Mouse (Mus musculus) lung, embryonic 15.5 days (tissue): ENCODE results near the gene Pla2g12b. TPM values are rescaled to one million over a fixed set of nuclear protein-coding genes. Genes with fewer than 3 reads are reported as not detected.

Experiments used
- ATAC-seq: fragments of 200-750 bp; cut with Nextera tagmentation; 2 replicates; pipeline ENCODE4 v1.8.0; 2017; ENCODE audit warnings: moderate number of reproducible peaks, borderline replicate concordance; ENCODE audit not compliant: low FRiP score, low TSS enrichment; ENCODE audit errors: extremely low read depth
- H3K27ac ChIP-seq: fragments of 300-500 bp; sonication (generic); 2 replicates; pipeline ENCODE4 v1.5.1; 2015; ENCODE audit warnings: moderate library complexity, mild to moderate bottlenecking, inconsistent platforms
- H3K27me3 ChIP-seq: fragments of 300-500 bp; sonication (generic); 2 replicates; pipeline ENCODE4 v1.6.1; 2015; ENCODE audit warnings: inconsistent platforms
- H3K36me3 ChIP-seq: fragments of 300-500 bp; sonication (generic); 2 replicates; pipeline ENCODE4 v1.6.1; 2015; ENCODE audit warnings: inconsistent platforms
- H3K4me1 ChIP-seq: fragments of 300-500 bp; sonication (generic); 2 replicates; pipeline ENCODE4 v1.6.1; 2015; ENCODE audit warnings: inconsistent platforms
- H3K4me2 ChIP-seq: fragments of 300-500 bp; sonication (generic); 2 replicates; pipeline ENCODE4 v1.6.1; 2015; ENCODE audit warnings: inconsistent platforms, mild to moderate bottlenecking, moderate library complexity
- H3K4me3 ChIP-seq: fragments of 300-500 bp; sonication (generic); 2 replicates; pipeline ENCODE4 v1.5.1; 2015; ENCODE audit warnings: mild to moderate bottlenecking, inconsistent platforms
- H3K9ac ChIP-seq: fragments of 300-500 bp; sonication (generic); 2 replicates; pipeline ENCODE4 v1.6.1; 2015; ENCODE audit warnings: inconsistent platforms
- H3K9me3 ChIP-seq: fragments of 300-500 bp; sonication (generic); 2 replicates; pipeline ENCODE4 v1.6.1; 2016; ENCODE audit warnings: inconsistent platforms
- WGBS: fragments of 180-500 bp; shearing (Covaris S2); methylation state at CpG from one replicate; pipeline ENCODE4 v1.1.7; 2015; 5-methylcytosine and 5-hydroxymethylcytosine counted together
- polyA plus RNA-seq: library from polyadenylated mRNA; unstranded; fragments of >200 nt; fragmentation: Nextera tagmentation; extraction: Ambion mirVana; gene quantifications from 2 replicates; pipeline ENCODE4 v1.2.1, GENCODE M21; 2015

The Pla2g12b gene
- polyA plus RNA-seq, 1 experiment from 2014 or later = 0.14 TPM

GRCm38 (mm10) chr10:59443212-59443611, 39.8 kb downstream of the Pla2g12b start:
- Histone ChIP-seq H3K4me2 (0 out of 2 replicates have a peak overlapping the region, but pooled peaks have one; percentile 1), H3K27ac (peak overlapping the region; percentile 13), H3K9ac (no peak overlapping the region)

GRCm38 (mm10) chr10:59444106-59444505, 40.6 kb downstream of the Pla2g12b start:
- Histone ChIP-seq H3K9me3 (no peaks in the 10 kb centered on the region), H3K27me3 (no peaks in the 10 kb centered on the region), H3K9ac (no peak overlapping the region), H3K4me2 (no peak overlapping the region), H3K36me3 (no peaks in the 10 kb centered on the region), H3K4me1 (peaks cover 45% of the 10 kb centered on the region), H3K4me3 (no peak overlapping the region), H3K27ac (0 out of 2 replicates have a peak overlapping the region, but pooled peaks have one; percentile 1)
- 73% methylated on average over 3 of the region's 3 CpGs for WGBS
- ATAC-seq = no peak

More at GRCm38 (mm10) chr10:59443212-59443611, 39.8 kb downstream of the Pla2g12b start:
- Histone ChIP-seq H3K4me3 (no peak overlapping the region), H3K4me1 (peaks cover 46% of the 10 kb centered on the region), H3K36me3 (no peaks in the 10 kb centered on the region), H3K9me3 (no peaks in the 10 kb centered on the region), H3K27me3 (no peaks in the 10 kb centered on the region)
- 6% methylated on average over 7 of the region's 7 CpGs for WGBS
- ATAC-seq = 0 out of 2 replicates have a peak, but pooled peaks have one; percentile 27

- WGBS = 32% methylated on average over 8 of the region's 8 CpGs
- H3K27ac ChIP-seq = no peak overlapping the region
- no peak for ATAC-seq
- H3K4me3 ChIP-seq = no peak overlapping the region
- H3K4me1 ChIP-seq = peaks cover 39% of the 10 kb centered on the region
- H3K4me2 ChIP-seq = no peak overlapping the region
- no peak overlapping the region for H3K9ac ChIP-seq
- no peaks in the 10 kb centered on the region for H3K9me3 ChIP-seq
- no peaks in the 10 kb centered on the region for H3K36me3 ChIP-seq
- H3K27me3 ChIP-seq = no peaks in the 10 kb centered on the region
These were observed 41.2 kb downstream of the Pla2g12b start for GRCm38 (mm10) chr10:59444635-59445034.

GRCm38 (mm10) chr10:59446911-59447437, 43.5 kb downstream of the Pla2g12b start:
- H3K4me2 ChIP-seq = no peak overlapping the region
- 75% methylated on average over 10 of the region's 10 CpGs for WGBS
- no peak overlapping the region for H3K4me3 ChIP-seq
- peak overlapping the region; percentile 59 for H3K27ac ChIP-seq
- H3K27me3 ChIP-seq = no peaks in the 10 kb centered on the region
- peak; percentile 32; the same call in 1 of the 2 replicates for ATAC-seq
- H3K36me3 ChIP-seq = no peaks in the 10 kb centered on the region
- no peaks in the 10 kb centered on the region for H3K9me3 ChIP-seq
- H3K4me1 ChIP-seq = peaks cover 25% of the 10 kb centered on the region; the same call in 1 of the 2 replicates
- no peak overlapping the region for H3K9ac ChIP-seq

GRCm38 (mm10) chr10:59447546-59447945, 44.1 kb downstream of the Pla2g12b start:
- H3K27ac ChIP-seq = peak overlapping the region; percentile 59
- H3K4me2 ChIP-seq = no peak overlapping the region
- H3K4me1 ChIP-seq = peaks cover 25% of the 10 kb centered on the region; the same call in 1 of the 2 replicates
- ATAC-seq = no peak
- H3K4me3 ChIP-seq = no peak overlapping the region
- H3K9me3 ChIP-seq = no peaks in the 10 kb centered on the region
- no peaks in the 10 kb centered on the region for H3K36me3 ChIP-seq
- no peak overlapping the region for H3K9ac ChIP-seq
- H3K27me3 ChIP-seq = no peaks in the 10 kb centered on the region
- WGBS = 43% methylated on average over 9 of the region's 9 CpGs

- no peak overlapping the region for H3K9ac ChIP-seq
- whole genome bisulfite sequencing = 37% methylated on average over 5 of the region's 5 CpGs
- H3K4me3 ChIP-seq = no peak overlapping the region
- H3K4me1 ChIP-seq = peaks cover 7% of the 10 kb centered on the region; the same call in 1 of the 2 replicates
- H3K4me2 ChIP-seq = no peak overlapping the region
- no peaks in the 10 kb centered on the region for H3K9me3 ChIP-seq
- ATAC-seq = 0 out of 2 replicates have a peak, but pooled peaks have one; percentile 55
- no peaks in the 10 kb centered on the region for H3K36me3 ChIP-seq
- no peak overlapping the region for H3K27ac ChIP-seq
- H3K27me3 ChIP-seq = no peaks in the 10 kb centered on the region
These were observed 48.4 kb downstream of the Pla2g12b start for GRCm38 (mm10) chr10:59451839-59452238.

- 93% methylated on average over 15 of the region's 15 CpGs for WGBS
- H3K4me2 ChIP-seq = no peak overlapping the region
- no peaks in the 10 kb centered on the region for H3K9me3 ChIP-seq
- peaks cover 7% of the 10 kb centered on the region; the same call in 1 of the 2 replicates for H3K4me1 ChIP-seq
- no peak overlapping the region for H3K4me3 ChIP-seq
- H3K27me3 ChIP-seq = no peaks in the 10 kb centered on the region
- no peak overlapping the region for H3K9ac ChIP-seq
- H3K27ac ChIP-seq = no peak overlapping the region
- ATAC-seq = no peak
- H3K36me3 ChIP-seq = no peaks in the 10 kb centered on the region
These were observed 51.2 kb downstream of the Pla2g12b start for GRCm38 (mm10) chr10:59454631-59455030.

GRCm38 (mm10) chr10:59459767-59460166, 56.3 kb downstream of the Pla2g12b start:
- Histone ChIP-seq H3K4me2 (no peak overlapping the region), H3K27me3 (no peaks in the 10 kb centered on the region), H3K9ac (no peak overlapping the region), H3K9me3 (no peaks in the 10 kb centered on the region), H3K4me3 (no peak overlapping the region), H3K27ac (no peak overlapping the region), H3K36me3 (no peaks in the 10 kb centered on the region), H3K4me1 (peaks cover 5% of the 10 kb centered on the region; the same call in 1 of the 2 replicates)
- WGBS = 87% methylated on average over 12 of the region's 12 CpGs
- ATAC-seq = no peak

- no peak for ATAC-seq
- H3K4me2 ChIP-seq = no peak overlapping the region
- H3K9me3 ChIP-seq = no peaks in the 10 kb centered on the region
- H3K4me1 ChIP-seq = peaks cover 5% of the 10 kb centered on the region; the same call in 1 of the 2 replicates
- no peak overlapping the region for H3K9ac ChIP-seq
- H3K27me3 ChIP-seq = no peaks in the 10 kb centered on the region
- no peak overlapping the region for H3K4me3 ChIP-seq
- H3K36me3 ChIP-seq = no peaks in the 10 kb centered on the region
- WGBS = 73% methylated on average over 6 of the region's 6 CpGs
- H3K27ac ChIP-seq = no peak overlapping the region
These were observed 58.8 kb downstream of the Pla2g12b start for GRCm38 (mm10) chr10:59462307-59462706.

- no peaks in the 10 kb centered on the region for H3K9me3 ChIP-seq
- no peak overlapping the region for H3K27ac ChIP-seq
- 70% methylated on average over 3 of the region's 3 CpGs for WGBS
- ATAC-seq = no peak
- peaks cover 5% of the 10 kb centered on the region; the same call in 1 of the 2 replicates for H3K4me1 ChIP-seq
- H3K36me3 ChIP-seq = no peaks in the 10 kb centered on the region
- H3K4me2 ChIP-seq = no peak overlapping the region
- no peak overlapping the region for H3K4me3 ChIP-seq
- H3K27me3 ChIP-seq = no peaks in the 10 kb centered on the region
- H3K9ac ChIP-seq = no peak overlapping the region
These were observed 62.1 kb downstream of the Pla2g12b start for GRCm38 (mm10) chr10:59465546-59465945.

GRCm38 (mm10) chr10:59466626-59467025, 63.2 kb downstream of the Pla2g12b start:
- Histone ChIP-seq H3K4me2 (no peak overlapping the region), H3K4me3 (no peak overlapping the region), H3K9ac (no peak overlapping the region), H3K27ac (no peak overlapping the region), H3K9me3 (no peaks in the 10 kb centered on the region), H3K4me1 (peaks cover 5% of the 10 kb centered on the region; the same call in 1 of the 2 replicates), H3K36me3 (no peaks in the 10 kb centered on the region), H3K27me3 (no peaks in the 10 kb centered on the region)
- WGBS = 91% methylated on average over 4 of the region's 4 CpGs
- no peak for ATAC-seq

GRCm38 (mm10) chr10:59467297-59467696, 63.8 kb downstream of the Pla2g12b start:
- no peak for ATAC-seq
- Histone ChIP-seq H3K4me3 (no peak overlapping the region), H3K36me3 (no peaks in the 10 kb centered on the region), H3K4me2 (no peak overlapping the region), H3K9me3 (no peaks in the 10 kb centered on the region), H3K27me3 (no peaks in the 10 kb centered on the region), H3K4me1 (peaks cover 3% of the 10 kb centered on the region; the same call in 1 of the 2 replicates), H3K27ac (no peak overlapping the region), H3K9ac (no peak overlapping the region)
- 80% methylated on average over 12 of the region's 12 CpGs for WGBS
